ENCODE assay signal across 9 mouse cellular contexts in genomic region chr14:25017860-25018259, GRCm38 (mm10).
DNase-seq lines count a peak whose midpoint lies in the region; ATAC-seq lines count a peak whose summit lies in the region.
"Had no signal": no experiment of that assay in that cellular context is flagged by ENCODE, and none has a peak within 500 bp of the region (broad histone marks: within the 10 kb centered on the region; RNA-seq: fewer than 3 reads in every experiment).

No protein-coding gene starts in this region.

- no peaks in the 10 kb centered on the region for H3K9me3 ChIP-seq in hindbrain, embryonic 14.5 days (ENCODE audit: control insufficient read depth, low read length)
- H3K9me3 ChIP-seq in hindbrain, embryonic 16.5 days (ENCODE audit: control insufficient read depth, low read length): no peaks in the 10 kb centered on the region
- H3K9me3 ChIP-seq in limb, embryonic 13.5 days: no peaks in the 10 kb centered on the region

- no peaks in the 10 kb centered on the region for H3K27me3 ChIP-seq in hindbrain, embryonic 14.5 days (ENCODE audit: control insufficient read depth, insufficient read depth, low read length)
- no peaks in the 10 kb centered on the region for H3K27me3 ChIP-seq in hindbrain, embryonic 16.5 days (replicated peaks; ENCODE audit: control insufficient read depth, insufficient read depth, low read length)
- H3K27me3 ChIP-seq in limb, embryonic 13.5 days: no peaks in the 10 kb centered on the region

- H3K36me3 ChIP-seq in hindbrain, embryonic 14.5 days (replicated peaks; ENCODE audit: control insufficient read depth, insufficient read depth): no peaks in the 10 kb centered on the region
- no peaks in the 10 kb centered on the region for H3K36me3 ChIP-seq in hindbrain, embryonic 16.5 days (ENCODE audit: control insufficient read depth, insufficient read depth, low read length)
- H3K36me3 ChIP-seq in limb, embryonic 13.5 days: no peaks in the 10 kb centered on the region

- H3K4me3 ChIP-seq in hindbrain, embryonic 14.5 days (replicated peaks; ENCODE audit: low read length): no peak overlapping the region
- H3K4me3 ChIP-seq in hindbrain, embryonic 16.5 days (ENCODE audit: low read length): no peak overlapping the region
- H3K4me3 ChIP-seq in limb, embryonic 13.5 days: no peak overlapping the region

- no peak for ATAC-seq in hindbrain, embryonic 14.5 days (ENCODE audit: low FRiP score)
- ATAC-seq in hindbrain, embryonic 16.5 days: no peak
- no peak for ATAC-seq in limb, embryonic 13.5 days (ENCODE audit: low FRiP score, low read depth)

- H3K4me2 ChIP-seq in hindbrain, embryonic 14.5 days (replicated peaks): no peak overlapping the region
- H3K4me2 ChIP-seq in hindbrain, embryonic 16.5 days (ENCODE audit: low read length): no peak overlapping the region
- H3K4me2 ChIP-seq in limb, embryonic 13.5 days (replicated peaks): no peak overlapping the region

- H3K27ac ChIP-seq in hindbrain, embryonic 14.5 days: peak overlapping the region; percentile 95; the same call in 1 of the 2 replicates
- H3K27ac ChIP-seq in hindbrain, embryonic 16.5 days (ENCODE audit: low read depth, low read length): no peak overlapping the region
- H3K27ac ChIP-seq in limb, embryonic 13.5 days: 0 out of 2 replicates have a peak overlapping the region, but pooled peaks have one; percentile 92

- 71% methylated on average over 5 of the region's 5 CpGs for WGBS in hindbrain, embryonic 14.5 days
- 70% methylated on average over 5 of the region's 5 CpGs for WGBS in hindbrain, embryonic 16.5 days
- 72% methylated on average over 5 of the region's 5 CpGs for WGBS in limb, embryonic 13.5 days

- H3K4me1 ChIP-seq in hindbrain, embryonic 14.5 days (replicated peaks; ENCODE audit: control insufficient read depth, insufficient read depth, low read length): peaks cover 22% of the 10 kb centered on the region
- peaks cover 16% of the 10 kb centered on the region for H3K4me1 ChIP-seq in hindbrain, embryonic 16.5 days (ENCODE audit: control insufficient read depth, insufficient read depth, low read depth, low read length)
- peaks cover 83% of the 10 kb centered on the region for H3K4me1 ChIP-seq in limb, embryonic 13.5 days

- DNase-seq in adrenal gland, adult (ENCODE audit: inconsistent age in 2 of 2, low spot score in 1 of 2): peak; percentile 18 to 48
- DNase-seq in adrenal gland, postnatal 14 days: no peak
- DNase-seq in hindbrain, embryonic 14.5 days (ENCODE audit: low spot score): no peak
- DNase-seq in ES-CJ7 (ENCODE audit: low read depth, low spot score): peak; percentile 47
- no peak for DNase-seq in T-cell, adult 2 months (ENCODE audit: low spot score)
- no peak for DNase-seq in cerebellum, adult 18-20 months
- DNase-seq: cerebellum, adult 9-10 months had no signal

- H3K9ac ChIP-seq in hindbrain, embryonic 14.5 days: no peak overlapping the region
- H3K9ac ChIP-seq in hindbrain, embryonic 16.5 days (ENCODE audit: low read depth, low read length): no peak overlapping the region
- H3K9ac ChIP-seq in limb, embryonic 13.5 days: no peak overlapping the region

Comparison
In these comparisons a context has a peak if more than half of its experiments do, and no peak if none do; other contexts are left out.
1. DNase-seq: peak in adrenal gland, adult (2 of 2) and ES-CJ7 (single experiment); none in adrenal gland, postnatal 14 days (single experiment), hindbrain, embryonic 14.5 days (single experiment), T-cell, adult 2 months (single experiment) and cerebellum, adult 18-20 months (0 of 2).